Mouse (Mus musculus) ES-E14 (cell line): ENCODE data around the gene 3110009E18Rik. TPM values are rescaled to one million over a fixed set of nuclear protein-coding genes. Genes with fewer than 3 reads are reported as not detected.
A peak's percentile ranks its signal among the peaks of the same experiment; 100 is the strongest.

Experiments
- DNase-seq: peaks from one replicate; pipeline ENCODE4 v3.0.0-alpha.2; 2013; ENCODE audit warnings: low read depth, low spot score
- H3K27ac ChIP-seq: 2 replicates; pipeline ENCODE4 v1.5.1; 2012; ENCODE audit warnings: low read depth, mild to moderate bottlenecking, low read length, moderate library complexity, mixed read lengths; ENCODE audit not compliant: poor library complexity, insufficient read depth, severe bottlenecking
- H3K36me3 ChIP-seq: 2 replicates; pipeline ENCODE4 v1.6.1; 2012; ENCODE audit warnings: mild to moderate bottlenecking, low read length, moderate library complexity, mixed read lengths; ENCODE audit not compliant: control insufficient read depth, poor library complexity, insufficient read depth, severe bottlenecking
- H3K4me1 ChIP-seq, 2 experiments: fragments of 150-350 bp in 1 of 2; sonication (generic) in 1 of 2; 2 replicates each; pipeline ENCODE4 v1.6.1; 2012; ENCODE audit warnings: low read length in 2 of 2, mild to moderate bottlenecking in 1 of 2, mixed read lengths in 1 of 2; ENCODE audit not compliant: control insufficient read depth in 2 of 2, insufficient read depth in 2 of 2, poor library complexity in 1 of 2
- H3K4me3 ChIP-seq, 2 experiments: fragments of 150-350 bp in 1 of 2; sonication (generic) in 1 of 2; 2 replicates each; pipeline ENCODE4 v1.5.1; 2012; ENCODE audit warnings: low read length in 2 of 2, low read depth in 1 of 2, mild to moderate bottlenecking in 1 of 2, mixed read lengths in 1 of 2; ENCODE audit not compliant: insufficient read depth in 1 of 2, poor library complexity in 1 of 2, severe bottlenecking in 1 of 2
- H3K9ac ChIP-seq: 2 replicates; pipeline ENCODE4 v1.6.1; 2012; ENCODE audit warnings: low read depth, mild to moderate bottlenecking, low read length, mixed read lengths; ENCODE audit not compliant: poor library complexity, insufficient read depth, severe bottlenecking
- H3K9me3 ChIP-seq: fragments of 150-350 bp; sonication (generic); 2 replicates; pipeline ENCODE4 v1.6.1; 2012; ENCODE audit warnings: low read depth, mild to moderate bottlenecking, low read length; ENCODE audit not compliant: control insufficient read depth, insufficient read depth
- CHD2 ChIP-seq: IDR thresholded peaks from 2 replicates; pipeline ENCODE4 v1.6.1; 2014; ENCODE audit warnings: mild to moderate bottlenecking, low read depth, low read length, inconsistent platforms
- HCFC1 ChIP-seq: IDR thresholded peaks from 2 replicates; pipeline ENCODE4 v1.6.1; 2012; ENCODE audit warnings: low read length, inconsistent platforms, borderline replicate concordance; ENCODE audit not compliant: insufficient read depth
- MAFK ChIP-seq: IDR thresholded peaks from 2 replicates; pipeline ENCODE4 v1.6.1; 2014; ENCODE audit warnings: mild to moderate bottlenecking, low read depth, low read length, inconsistent platforms; ENCODE audit not compliant: insufficient read depth
- ZC3H11A ChIP-seq: IDR thresholded peaks from 2 replicates; pipeline ENCODE4 v1.6.1; 2012; ENCODE audit warnings: low read depth, mild to moderate bottlenecking, inconsistent platforms, low read length, borderline replicate concordance
- ZNF384 ChIP-seq: IDR thresholded peaks from 2 replicates; pipeline ENCODE4 v1.6.1; 2012; ENCODE audit warnings: low read depth, low read length, inconsistent platforms
- in situ Hi-C, 2 experiments: fragments of 600-800 bp; cut with MboI; formaldehyde crosslinking; loops; one replicate each; pipeline ENCODE4 v1.15.1; 2025; ENCODE audit warnings: low sequenced_read_pairs in 2 of 2, inconsistent platforms in 1 of 2; ENCODE audit not compliant: unreplicated experiment in 2 of 2
- total RNA-seq: library from RNA; depleted of rRNA; stranded (reverse); fragments of 300-350 nt; gene quantifications from 2 replicates; pipeline ENCODE4 v1.2.3, GENCODE M21; 2012

The 3110009E18Rik gene
- total RNA-seq, 1 experiment, result 8.3 TPM

DNA sequence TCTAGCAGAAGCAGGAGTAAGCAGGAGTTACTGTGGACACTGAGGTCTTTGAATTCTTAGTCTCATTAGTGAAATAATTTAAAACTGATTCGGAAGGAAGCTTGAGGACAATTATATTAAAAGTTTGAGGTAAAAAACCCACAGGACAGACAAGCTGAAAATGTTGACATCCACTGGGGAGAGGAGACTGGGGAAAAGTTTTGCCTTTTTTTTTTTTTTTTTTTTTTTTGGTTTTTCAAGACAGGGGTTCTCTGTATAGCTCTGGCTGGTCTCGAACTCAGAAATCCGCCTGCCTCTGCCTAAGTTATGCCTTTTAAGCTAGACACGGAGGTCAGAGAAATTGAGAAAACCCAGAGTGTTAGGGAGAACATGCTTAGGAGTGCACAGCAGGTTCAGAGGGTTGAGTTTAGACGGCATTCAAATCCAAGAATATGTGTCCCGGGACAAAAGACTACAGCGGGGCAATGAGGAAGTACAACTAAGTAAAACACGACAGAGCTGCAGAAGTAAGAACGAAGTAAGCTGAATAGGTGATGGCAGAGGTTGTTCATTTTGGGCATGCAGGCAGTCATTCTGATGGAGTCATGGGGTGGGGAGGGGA, 1.0 kb downstream of the 3110009E18Rik start:
- peak overlapping the region; percentile 79; the same call in 1 of the 2 replicates for H3K9ac ChIP-seq
- in situ Hi-C loops, result no loop called here
- H3K36me3 ChIP-seq, result no peaks in the 10 kb centered on the region; the same call in 1 of the 2 replicates
- H3K4me1 ChIP-seq, result peaks cover 5 to 9% of the 10 kb centered on the region in 2 experiments; a peak in 2 of 4 replicates
- no peak for DNase-seq
- TF ChIP-seq ZNF384 (peak; percentile 78), CHD2 (no peak)
- H3K9me3 ChIP-seq, result no peaks in the 10 kb centered on the region
- no peak overlapping the region for H3K27ac ChIP-seq
- H3K4me3 ChIP-seq, result peak overlapping the region; percentile 68 to 82

DNA sequence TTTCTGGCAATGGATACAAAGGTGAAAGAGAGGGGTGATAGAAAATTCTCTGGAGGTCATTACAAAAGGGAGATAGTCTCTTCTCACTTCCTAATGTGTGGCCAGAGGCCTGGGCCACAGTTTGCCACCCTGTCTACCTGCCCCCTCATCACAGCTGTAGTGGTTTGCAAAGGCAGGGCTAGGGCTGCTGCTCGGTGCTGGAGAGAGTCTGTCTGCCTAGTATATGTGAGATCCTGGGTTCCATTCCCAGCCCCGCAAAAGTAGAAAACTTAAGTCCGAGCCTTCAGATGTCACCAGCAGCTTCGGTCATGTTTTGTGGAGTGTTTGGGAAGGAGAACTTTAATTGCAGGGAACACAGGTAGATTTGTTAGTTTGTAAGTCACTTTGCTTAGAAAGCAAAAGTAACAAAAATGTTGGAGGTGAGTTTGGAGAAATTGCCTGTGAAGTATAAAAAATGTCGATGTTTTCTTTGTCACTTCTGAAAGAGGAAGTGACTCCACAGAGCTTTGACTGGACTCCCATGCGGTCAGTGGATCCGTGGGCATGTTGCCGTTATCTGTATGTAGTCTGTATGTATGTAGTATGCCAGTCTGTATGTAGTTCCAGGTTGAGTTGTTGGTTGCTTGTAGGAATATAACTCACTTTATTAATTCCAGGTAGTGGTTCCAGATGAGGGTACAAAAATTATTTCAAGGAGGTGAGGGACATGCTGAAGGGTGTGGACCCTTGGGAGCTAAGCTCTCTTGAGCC, 1.8 kb downstream of the 3110009E18Rik start:
- no peak overlapping the region for H3K4me3 ChIP-seq
- in situ Hi-C loops, result no loop called here
- peaks cover 4 to 9% of the 10 kb centered on the region in 2 experiments; a peak in 2 of 4 replicates for H3K4me1 ChIP-seq
- H3K9ac ChIP-seq, result 0 out of 2 replicates have a peak overlapping the region, but pooled peaks have one; percentile 19
- no peak for DNase-seq
- TF ChIP-seq CHD2 (no peak), ZC3H11A (no peak), ZNF384 (no peak), HCFC1 (no peak), MAFK (no peak)
- H3K27ac ChIP-seq, result no peak overlapping the region
- H3K36me3 ChIP-seq, result no peaks in the 10 kb centered on the region; the same call in 1 of the 2 replicates
- no peaks in the 10 kb centered on the region for H3K9me3 ChIP-seq

DNA sequence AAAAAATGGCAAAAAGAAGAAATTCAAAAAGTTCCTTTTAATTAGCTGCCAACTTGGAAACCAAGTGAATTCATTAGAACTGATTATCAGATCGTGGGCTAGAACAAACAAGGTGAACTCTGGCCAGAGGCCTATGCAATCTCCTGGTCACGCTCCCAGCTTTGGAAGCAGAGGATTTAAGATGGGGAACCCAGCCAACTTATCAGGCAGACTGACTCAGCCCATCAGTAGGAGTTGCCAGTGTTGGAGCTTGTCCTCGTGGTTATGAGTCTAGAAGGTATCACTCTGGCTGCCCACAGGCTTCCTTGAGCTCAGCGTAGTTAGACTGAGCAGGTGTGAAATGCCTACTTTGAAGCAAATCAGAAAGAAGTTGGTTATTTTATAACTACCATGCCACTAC, 3.9 kb downstream of the 3110009E18Rik start:
- Histone ChIP-seq H3K4me3 (no peak overlapping the region), H3K36me3 (no peaks in the 10 kb centered on the region), H3K27ac (no peak overlapping the region), H3K4me1 (peaks cover 0 to 4% of the 10 kb centered on the region in 2 experiments; a peak in 1 of 4 replicates), H3K9ac (no peak overlapping the region), H3K9me3 (no peaks in the 10 kb centered on the region)
- in situ Hi-C loops, result no loop called here
- DNase-seq, result no peak
- no peak for TF ChIP-seq MAFK

DNA sequence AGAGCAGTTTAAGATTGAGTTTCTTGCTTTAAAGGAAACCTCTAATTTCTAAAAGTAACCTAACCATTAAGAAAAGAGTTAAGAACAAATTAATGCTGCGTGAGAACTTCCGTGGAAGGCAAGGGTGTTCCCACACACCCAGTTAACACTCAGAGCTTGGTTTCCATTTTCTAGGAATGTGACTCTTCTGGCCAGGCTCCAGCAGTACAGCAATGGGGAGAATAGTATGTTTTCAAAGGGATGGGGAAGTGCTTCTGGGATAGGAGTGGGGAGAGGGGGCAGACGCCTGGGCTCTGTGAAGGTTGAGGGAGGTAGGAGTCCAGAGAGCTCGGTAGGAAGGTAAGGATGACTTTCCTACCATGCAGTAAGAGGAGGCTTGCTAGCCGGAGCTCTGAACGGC, 4.5 kb downstream of the 3110009E18Rik start:
- no peak for DNase-seq
- Histone ChIP-seq H3K9ac (no peak overlapping the region), H3K27ac (no peak overlapping the region), H3K36me3 (no peaks in the 10 kb centered on the region), H3K4me1 (peaks cover 0 to 4% of the 10 kb centered on the region in 2 experiments; a peak in 1 of 4 replicates), H3K9me3 (no peaks in the 10 kb centered on the region), H3K4me3 (no peak overlapping the region)
- TF ChIP-seq MAFK (no peak), ZC3H11A (no peak), HCFC1 (no peak), CHD2 (no peak), ZNF384 (no peak)
- in situ Hi-C loops, result no loop called here

DNA sequence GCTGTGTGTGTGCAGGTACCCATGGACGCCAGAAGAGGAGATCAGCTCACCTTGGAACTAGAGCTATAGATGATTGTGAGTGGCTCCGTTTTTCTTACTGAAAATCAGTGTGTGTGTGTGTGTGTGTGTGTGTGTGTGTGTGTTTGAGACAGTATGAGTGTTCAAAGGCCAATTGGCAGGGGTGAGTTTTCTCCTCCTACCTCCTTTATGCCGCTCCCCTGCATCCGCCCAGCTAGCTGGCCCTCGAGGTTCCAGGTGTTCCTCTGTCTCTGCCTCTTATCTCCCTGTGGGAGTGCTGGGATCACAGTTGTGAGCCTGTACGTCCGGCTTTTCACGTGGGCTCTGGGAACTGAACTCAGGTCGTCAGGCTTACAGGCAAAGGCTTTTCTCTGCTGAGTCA, 5.3 kb downstream of the 3110009E18Rik start:
- Histone ChIP-seq H3K36me3 (no peaks in the 10 kb centered on the region), H3K9me3 (no peaks in the 10 kb centered on the region), H3K9ac (no peak overlapping the region), H3K4me1 (peaks cover 0 to 4% of the 10 kb centered on the region in 2 experiments; a peak in 1 of 4 replicates), H3K27ac (no peak overlapping the region), H3K4me3 (no peak overlapping the region)
- no peak for DNase-seq
- in situ Hi-C loops, result no loop called here
- TF ChIP-seq CHD2 (no peak), ZNF384 (no peak), MAFK (no peak), HCFC1 (no peak), ZC3H11A (no peak)
